Mouse (Mus musculus): Measurements from ENCODE around the gene Pmm2.
A peak's percentile ranks its signal among the peaks of the same experiment; 100 is the strongest.

Gene Pmm2

GRCm38 (mm10) chr16:8656256-8656655 lies 18.8 kb downstream of the Pmm2 start:
- DNase-seq (ENCODE audit: low spot score in 2 of 2): no peak

- no peak for DNase-seq (ENCODE audit: low spot score in 2 of 2)
Observed at GRCm38 (mm10) chr16:8658349-8658748, 20.9 kb downstream of the Pmm2 start.

GRCm38 (mm10) chr16:8658764-8659163 lies 21.3 kb downstream of the Pmm2 start:
- no peak for DNase-seq (ENCODE audit: low spot score in 2 of 2)

- DNase-seq (ENCODE audit: low spot score in 2 of 2): no peak
Observed at GRCm38 (mm10) chr16:8663022-8663421, 25.5 kb downstream of the Pmm2 start.

GRCm38 (mm10) chr16:8663606-8664539 lies 26.4 kb downstream of the Pmm2 start:
- DNase-seq (ENCODE audit: low spot score in 2 of 2): no peak

- DNase-seq (ENCODE audit: low spot score in 2 of 2): no peak
Observed at GRCm38 (mm10) chr16:8665367-8665766, 27.9 kb downstream of the Pmm2 start.

DNA sequence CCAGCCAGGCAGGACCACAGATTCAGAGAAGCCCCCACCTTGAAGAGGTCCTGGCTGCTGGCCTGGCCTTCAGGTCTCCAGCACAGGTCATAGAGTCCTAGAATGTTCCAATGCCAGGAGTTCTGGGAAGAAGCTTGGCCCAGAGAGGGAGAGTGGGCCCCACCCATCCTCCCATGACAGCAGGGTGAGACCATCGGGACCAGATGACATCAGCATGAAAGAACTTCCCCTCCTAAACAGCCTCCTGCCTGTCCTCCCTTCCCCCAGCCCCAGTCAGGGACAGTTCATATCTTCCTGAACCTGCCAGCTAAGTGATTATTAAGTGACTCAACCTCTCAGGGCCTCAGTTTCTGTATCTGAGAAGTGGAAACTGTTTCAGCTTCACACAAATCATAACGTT lies 29.0 kb downstream of the Pmm2 start:
- no peak for DNase-seq (ENCODE audit: low spot score in 2 of 2)

GRCm38 (mm10) chr16:8667261-8667660 lies 29.8 kb downstream of the Pmm2 start:
- DNase-seq (ENCODE audit: low spot score in 2 of 2): no peak

- no peak for DNase-seq (ENCODE audit: low spot score in 2 of 2)
Observed at GRCm38 (mm10) chr16:8667814-8668213, 30.3 kb downstream of the Pmm2 start.

DNA sequence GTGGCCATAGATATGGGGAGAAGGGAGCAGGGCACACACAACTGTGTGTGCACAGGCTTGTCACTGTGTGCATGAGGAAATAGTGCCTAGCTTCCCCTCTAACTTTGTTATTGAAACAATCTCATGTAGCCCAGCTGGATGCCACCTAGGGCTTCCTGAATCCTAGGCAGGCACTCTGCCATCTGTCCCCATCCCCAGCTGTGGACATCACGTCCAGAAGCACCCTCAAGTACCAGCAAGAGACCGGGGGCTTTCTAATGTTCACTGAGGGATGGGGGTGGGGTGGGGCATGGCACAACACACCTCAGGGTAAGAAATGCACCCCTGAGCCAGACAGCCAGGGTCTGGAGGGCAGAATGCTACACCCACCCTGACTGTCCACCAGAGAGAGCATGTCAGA lies 30.9 kb downstream of the Pmm2 start:
- DNase-seq (ENCODE audit: low spot score in 2 of 2): no peak

GRCm38 (mm10) chr16:8669432-8669831 lies 32.0 kb downstream of the Pmm2 start:
- DNase-seq (ENCODE audit: low spot score in 2 of 2): no peak

DNA sequence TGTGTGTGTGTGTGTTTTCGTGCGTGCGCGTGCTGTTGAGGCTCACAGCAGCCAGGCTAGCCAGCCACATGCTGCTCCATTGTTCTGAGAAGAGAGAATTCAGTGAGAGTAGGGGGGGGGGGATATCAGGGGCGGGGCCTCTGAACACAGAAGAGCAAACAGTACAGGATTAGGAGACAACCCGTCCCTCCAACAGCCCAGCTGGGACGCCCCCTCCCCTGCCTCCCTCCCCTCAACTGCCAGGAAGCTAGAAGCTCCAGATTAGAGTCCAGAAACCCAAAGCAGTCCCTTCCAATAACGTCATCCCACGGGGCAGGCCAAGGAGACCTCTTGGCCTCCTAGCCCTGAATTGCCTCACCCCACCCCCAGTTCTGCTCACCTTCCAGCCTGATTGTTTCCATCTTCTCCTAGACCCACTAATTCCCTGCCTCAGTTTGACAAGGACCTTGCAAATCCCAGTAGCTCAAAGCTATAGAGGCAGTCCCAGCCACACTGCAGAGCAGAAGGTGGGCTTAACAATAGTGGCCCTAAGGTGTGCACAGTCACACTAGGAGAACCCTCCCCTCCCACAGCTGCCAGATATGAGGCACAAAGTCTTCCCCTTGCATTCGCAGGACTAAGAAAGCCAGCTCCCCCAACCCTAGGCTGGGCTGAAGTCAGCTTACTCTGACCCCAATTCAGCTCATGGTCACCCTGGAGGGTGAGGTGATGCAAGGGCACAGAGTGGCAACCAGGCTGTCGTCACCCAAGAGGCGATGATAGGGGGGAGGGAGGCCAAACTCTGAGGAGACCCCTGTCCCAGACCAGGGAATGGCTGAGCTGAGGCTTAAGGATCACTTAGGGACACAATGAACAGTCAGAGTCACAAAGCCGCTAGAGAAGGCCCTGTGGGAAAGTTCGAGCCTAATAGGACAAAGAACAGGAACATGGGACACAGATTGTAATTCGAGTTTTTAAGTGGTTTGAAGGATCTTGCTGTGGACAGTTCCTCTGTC lies 32.9 kb downstream of the Pmm2 start:
- DNase-seq (ENCODE audit: low spot score in 2 of 2): no peak

DNA sequence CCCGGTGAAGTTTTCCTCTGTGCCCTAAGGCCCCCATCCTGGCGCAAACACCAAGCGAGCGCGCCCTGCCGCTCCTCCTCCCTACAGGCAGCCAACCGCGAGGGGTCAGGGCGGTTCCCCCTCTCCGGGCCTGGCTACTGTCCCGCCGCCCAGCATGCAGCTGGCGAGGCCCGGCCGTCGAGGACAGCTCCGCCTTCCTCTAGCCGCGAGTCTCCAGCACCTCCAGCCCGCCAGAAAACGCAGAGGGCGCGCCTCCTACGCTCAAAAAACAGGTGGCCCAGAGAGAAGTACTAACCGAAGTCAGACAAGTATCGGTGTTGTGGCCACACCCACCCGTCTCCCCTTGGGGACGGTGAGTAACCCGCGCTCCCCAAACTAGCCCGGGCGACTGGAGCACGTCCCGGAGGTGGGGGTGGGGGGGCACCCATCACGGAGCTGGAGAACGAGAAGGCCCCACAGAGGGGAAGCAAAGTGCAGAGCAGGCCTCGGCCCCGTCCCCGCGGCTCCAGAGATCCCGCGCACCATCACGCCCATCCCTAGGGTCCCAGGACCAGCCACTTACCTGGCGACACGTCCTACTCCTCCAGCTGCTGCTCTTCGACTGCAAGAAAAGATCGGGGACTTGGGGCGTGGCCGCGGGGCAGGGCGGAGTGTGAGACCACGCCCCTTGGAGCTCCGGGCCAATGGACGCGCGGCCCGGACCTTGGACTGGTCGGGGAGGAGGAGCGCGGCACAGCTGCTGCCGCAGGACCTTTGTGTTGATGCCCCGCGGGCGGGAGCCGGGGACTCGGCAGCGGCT lies 34.3 kb downstream of the Pmm2 start, which contains the start of gene Carhsp1:
Gene Carhsp1 (minus strand): TSS at position 605 of the 799 bp plus-strand sequence.
- DNase-seq (ENCODE audit: low spot score in 2 of 2): peak; percentile 93 to 94

- no peak for DNase-seq (ENCODE audit: low spot score in 2 of 2)
Observed at GRCm38 (mm10) chr16:8672350-8672687, 34.8 kb downstream of the Pmm2 start.

DNA sequence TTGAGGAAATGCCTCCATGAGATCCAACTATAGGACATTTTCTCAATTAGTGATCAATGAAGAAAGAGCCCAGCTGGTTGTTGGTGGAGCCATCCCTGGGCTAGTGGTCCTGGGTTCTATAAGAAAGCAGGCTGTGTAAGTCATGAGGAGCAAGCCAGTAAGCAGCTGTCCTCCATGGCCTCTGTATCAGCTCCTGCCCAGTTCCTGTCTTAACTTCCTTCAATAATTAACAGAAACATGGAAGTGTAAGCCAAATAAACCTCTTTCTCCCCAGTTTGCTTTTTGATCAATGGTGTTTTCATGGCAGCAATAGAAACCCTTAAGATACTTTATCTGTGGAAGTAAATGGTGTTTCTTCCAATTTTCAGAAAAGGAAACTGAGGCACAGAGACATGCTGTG lies 35.3 kb downstream of the Pmm2 start:
- DNase-seq (ENCODE audit: low spot score in 2 of 2): no peak

DNA sequence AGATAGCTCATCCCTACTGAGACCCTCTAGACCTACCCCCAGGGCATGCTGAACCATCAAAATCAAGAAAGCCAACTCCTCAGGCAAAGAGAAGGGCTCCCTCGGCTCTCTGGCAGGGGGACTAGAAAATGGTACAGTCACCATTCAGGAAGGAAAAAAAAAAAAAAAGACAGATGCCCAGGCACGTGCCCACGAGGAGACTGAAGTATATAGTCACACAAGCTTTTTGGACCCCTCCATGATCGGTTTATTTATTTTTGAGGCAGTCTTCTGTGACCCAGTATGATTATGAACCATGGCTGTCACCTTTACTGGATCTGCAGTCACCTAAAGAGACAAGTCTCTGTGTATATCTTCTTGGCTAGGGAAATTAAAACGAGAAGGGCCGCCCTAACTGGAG lies 35.9 kb downstream of the Pmm2 start:
- DNase-seq (ENCODE audit: low spot score in 2 of 2): no peak

- DNase-seq (ENCODE audit: low spot score in 2 of 2): no peak
Observed at GRCm38 (mm10) chr16:8674165-8674564, 36.7 kb downstream of the Pmm2 start.

GRCm38 (mm10) chr16:8675559-8675958 lies 38.1 kb downstream of the Pmm2 start:
- DNase-seq (ENCODE audit: low spot score in 2 of 2): no peak

GRCm38 (mm10) chr16:8676228-8676627 lies 38.8 kb downstream of the Pmm2 start:
- no peak for DNase-seq (ENCODE audit: low spot score in 2 of 2)

- no peak for DNase-seq (ENCODE audit: low spot score in 2 of 2)
Observed at GRCm38 (mm10) chr16:8676800-8677199, 39.3 kb downstream of the Pmm2 start.

GRCm38 (mm10) chr16:8678035-8678434 lies 40.6 kb downstream of the Pmm2 start:
- no peak for DNase-seq (ENCODE audit: low spot score in 2 of 2)

GRCm38 (mm10) chr16:8678676-8679075 lies 41.2 kb downstream of the Pmm2 start:
- DNase-seq (ENCODE audit: low spot score in 2 of 2): no peak
